Mouse (Mus musculus) T-helper 2 cell (primary cell): Measurements from ENCODE around the gene Eya2.
"Not testable (repeated sequence)": the region's sequence is repeated elsewhere in the genome, so short reads cannot be mapped to it uniquely, and the experiment has no call there.

Experiments used
- in situ Hi-C: fragments of 300-600 bp; cut with MboI, MseI; formaldehyde crosslinking; loops from one replicate; pipeline ENCODE4 v1.15.1; 2025; ENCODE audit warnings: high pct_unique_total_duplicates

The Eya2 gene

GRCm38 (mm10) chr2:165769375-165769948 lies 174.6 kb downstream of the Eya2 start:
- in situ Hi-C loops: no loop called here

DNA sequence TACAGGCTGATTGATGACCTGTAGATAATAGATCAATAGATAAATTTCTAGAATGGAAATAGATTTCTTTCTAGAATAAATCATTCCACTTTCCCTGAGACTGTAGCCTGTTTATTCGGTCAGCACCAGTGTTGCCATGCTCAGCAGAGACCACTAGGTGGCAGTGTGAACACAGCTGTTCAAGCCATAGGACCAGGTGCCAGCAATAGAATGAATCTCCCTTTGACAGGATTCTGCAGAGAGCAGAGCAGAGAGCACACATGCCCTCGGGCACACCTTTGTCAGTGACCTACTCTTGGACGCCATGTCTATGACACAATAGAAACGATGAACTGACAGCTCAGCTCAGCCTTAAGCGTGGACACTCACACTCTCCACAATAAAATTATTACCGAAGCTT lies 184.1 kb downstream of the Eya2 start:
- in situ Hi-C loops: no loop called here

DNA sequence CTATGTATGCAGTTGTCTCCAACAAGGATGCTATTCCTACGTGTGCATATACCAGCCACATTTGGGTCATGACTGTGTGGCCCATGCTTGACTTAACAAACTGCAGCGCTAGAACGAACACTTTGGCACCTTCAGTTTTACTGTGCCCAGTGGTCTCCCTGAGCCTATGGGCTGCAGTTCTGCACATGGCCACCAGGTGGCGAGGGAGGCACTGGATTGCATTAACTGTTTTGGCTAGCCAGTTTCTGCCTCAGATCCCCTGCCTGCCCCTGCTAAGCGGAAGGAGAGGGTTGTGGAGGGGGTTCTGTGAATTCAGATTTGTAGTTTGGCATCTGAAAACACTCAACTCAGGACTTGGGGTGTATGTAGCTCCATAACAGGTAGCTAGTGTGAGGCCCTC lies 187.5 kb downstream of the Eya2 start:
- in situ Hi-C loops: loop anchor here (10.0 kb wide), 1 partner anchor 1398 kb away; the partner anchor contains the start of gene Slpi

GRCm38 (mm10) chr2:165785312-165786036 lies 190.6 kb downstream of the Eya2 start:
- in situ Hi-C loops: loop anchor here (5.0 to 10.0 kb wide), 3 partner anchors 57 to 1401 kb away; partner anchors contain the start of genes Slpi and Zmynd8

DNA sequence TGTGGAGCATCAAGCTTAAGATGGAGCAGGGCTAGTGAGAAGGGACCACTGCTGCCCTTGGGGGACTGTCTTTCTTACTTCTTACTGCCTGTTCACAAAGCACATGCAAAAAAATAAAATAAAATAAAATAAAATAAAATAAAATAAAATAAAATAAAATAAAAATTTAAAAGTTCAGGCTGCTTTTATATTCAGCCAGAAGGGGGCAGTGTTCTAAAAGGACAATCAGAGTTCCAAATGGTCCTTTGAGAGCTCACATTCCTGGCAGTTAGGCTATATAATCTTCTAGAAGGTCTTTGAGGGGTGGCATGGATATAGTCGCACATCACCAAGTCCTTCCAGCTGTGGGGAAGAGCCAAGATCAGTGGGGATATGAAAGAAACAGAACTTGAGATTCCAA lies 191.6 kb downstream of the Eya2 start:
- in situ Hi-C loops: loop anchor here (5.0 to 10.0 kb wide), 3 partner anchors 56 to 1402 kb away; partner anchors contain the start of genes Slpi and Zmynd8

DNA sequence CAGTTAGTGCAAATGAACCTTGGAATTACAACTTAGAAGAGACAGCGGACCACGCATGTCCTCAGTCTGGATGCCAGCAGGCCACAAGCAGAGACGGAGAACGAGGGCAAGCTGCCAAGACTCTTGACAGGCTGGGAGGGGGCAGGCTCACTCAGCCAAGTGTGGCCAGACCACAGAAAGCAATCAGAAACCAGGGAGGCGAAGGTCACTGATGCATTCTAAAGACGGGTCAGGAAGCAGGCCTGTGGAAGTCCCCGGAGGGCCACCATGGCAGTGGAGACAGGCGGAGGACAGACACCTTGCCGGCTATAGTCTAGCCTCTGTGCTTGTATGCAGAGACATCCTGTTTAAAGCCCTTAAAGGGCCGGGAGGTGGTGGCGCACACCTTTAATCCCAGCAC lies 193.2 kb downstream of the Eya2 start:
- in situ Hi-C loops: loop anchor here (5.0 to 10.0 kb wide), 3 partner anchors 54 to 1403 kb away; partner anchors contain the start of genes Slpi and Zmynd8

GRCm38 (mm10) chr2:165788796-165789195 lies 194.0 kb downstream of the Eya2 start:
- in situ Hi-C loops: loop anchor here (5.0 to 10.0 kb wide), 3 partner anchors 54 to 1404 kb away; partner anchors contain the start of genes Slpi and Zmynd8

DNA sequence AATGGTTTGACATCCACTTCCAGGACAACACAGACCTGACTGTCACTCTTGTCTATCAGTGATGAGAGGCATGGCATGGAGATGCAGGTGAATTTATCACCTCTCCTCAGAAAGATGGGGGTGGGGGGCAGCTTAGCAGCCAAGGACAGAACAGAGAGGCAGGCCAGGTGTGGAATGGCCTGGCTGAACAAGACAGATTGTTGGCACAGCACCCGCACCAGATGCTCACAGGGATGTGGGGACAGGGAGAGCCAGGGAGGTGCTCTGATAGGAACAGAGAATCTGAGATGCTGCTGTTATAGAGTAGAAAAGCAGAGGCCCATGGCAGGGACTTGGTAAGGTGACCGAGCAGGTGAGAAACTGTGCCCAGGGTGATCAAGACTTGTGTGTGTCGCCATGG lies 194.8 kb downstream of the Eya2 start:
- in situ Hi-C loops: loop anchor here (5.0 to 10.0 kb wide), 3 partner anchors 53 to 1405 kb away; partner anchors contain the start of genes Slpi and Zmynd8

DNA sequence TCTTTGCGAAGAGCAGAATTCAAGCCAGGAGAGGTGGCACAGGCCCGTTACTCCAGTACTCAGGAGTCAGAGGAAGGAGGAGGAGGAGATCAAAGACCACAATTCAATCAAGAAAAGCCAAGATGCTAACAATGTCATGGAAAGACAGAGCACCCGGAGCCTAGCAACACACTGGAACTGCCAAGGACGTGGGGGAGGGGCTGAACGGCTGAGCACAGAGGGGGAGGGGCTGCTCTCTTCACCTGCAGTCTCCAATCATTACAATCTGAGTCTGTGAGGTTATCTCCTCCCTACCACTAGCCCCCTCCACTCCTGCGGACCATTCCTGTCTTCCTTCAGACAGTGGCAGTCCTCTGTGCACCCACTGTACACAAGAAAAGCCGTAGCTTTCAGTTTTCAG lies 196.2 kb downstream of the Eya2 start:
- in situ Hi-C loops: no loop called here

DNA sequence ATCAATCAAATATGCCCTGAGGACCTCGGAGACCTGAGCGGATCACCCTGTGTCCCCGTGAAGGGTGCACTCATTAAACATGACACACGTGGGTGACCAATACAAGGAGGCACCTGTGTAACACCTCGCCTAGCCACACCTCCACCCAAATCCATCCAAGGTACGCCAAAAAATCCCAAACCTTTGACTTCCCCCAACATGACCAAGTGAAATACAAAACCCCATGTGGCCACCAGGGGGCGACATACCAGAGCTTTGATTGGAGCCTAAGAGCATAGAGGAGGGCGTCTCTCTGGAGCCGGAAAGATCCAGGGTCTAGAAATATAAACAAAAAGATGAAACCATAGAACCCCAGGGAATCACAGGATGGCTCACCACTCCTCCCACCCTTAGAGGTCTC lies 196.8 kb downstream of the Eya2 start:
- in situ Hi-C loops: no loop called here

DNA sequence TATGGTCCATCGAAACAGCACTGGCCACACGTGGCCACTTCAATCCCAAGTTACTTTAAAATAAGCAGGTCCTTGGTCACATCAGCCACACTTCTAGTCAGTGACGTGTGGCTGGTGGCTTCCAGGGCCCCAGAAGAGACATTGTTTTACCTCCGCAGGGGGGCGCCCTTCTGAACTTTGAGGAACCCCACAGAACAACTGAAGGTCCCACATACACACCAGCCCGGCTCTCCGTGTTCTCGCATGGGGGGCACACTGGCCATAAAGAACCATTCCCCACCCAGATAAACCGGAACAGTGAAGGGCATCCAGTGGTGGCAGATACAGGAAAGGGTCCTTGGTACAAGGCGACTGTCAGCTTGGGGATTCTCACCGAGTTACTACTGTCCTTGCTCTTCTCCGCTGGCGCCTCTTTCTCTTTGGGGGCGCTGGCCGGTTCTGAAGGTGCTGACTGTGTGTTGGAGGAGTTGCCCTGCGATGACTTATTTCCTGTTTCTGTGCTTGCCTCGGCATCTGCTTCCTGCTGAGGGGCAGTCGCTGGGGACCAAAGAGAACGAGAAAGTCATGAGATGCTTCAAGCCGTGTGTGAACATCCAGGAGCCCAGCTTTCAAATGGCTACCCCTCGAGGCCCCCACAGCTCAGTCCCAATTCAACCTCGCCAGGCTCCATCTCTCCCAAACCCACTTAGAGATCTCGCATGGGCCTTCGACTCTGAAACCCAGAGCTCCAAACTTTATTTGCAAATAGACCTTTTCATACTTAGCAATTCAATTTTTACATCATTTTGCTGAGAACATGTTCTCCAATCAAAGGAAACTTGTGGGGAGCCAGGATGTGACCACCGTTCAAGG lies 197.8 kb downstream of the Eya2 start:
- in situ Hi-C loops: no loop called here

- in situ Hi-C loops: no loop called here
Measured at GRCm38 (mm10) chr2:165793283-165793638, 198.4 kb downstream of the Eya2 start.

- in situ Hi-C loops: no loop called here
Measured at GRCm38 (mm10) chr2:165797876-165798275, 203.0 kb downstream of the Eya2 start.

DNA sequence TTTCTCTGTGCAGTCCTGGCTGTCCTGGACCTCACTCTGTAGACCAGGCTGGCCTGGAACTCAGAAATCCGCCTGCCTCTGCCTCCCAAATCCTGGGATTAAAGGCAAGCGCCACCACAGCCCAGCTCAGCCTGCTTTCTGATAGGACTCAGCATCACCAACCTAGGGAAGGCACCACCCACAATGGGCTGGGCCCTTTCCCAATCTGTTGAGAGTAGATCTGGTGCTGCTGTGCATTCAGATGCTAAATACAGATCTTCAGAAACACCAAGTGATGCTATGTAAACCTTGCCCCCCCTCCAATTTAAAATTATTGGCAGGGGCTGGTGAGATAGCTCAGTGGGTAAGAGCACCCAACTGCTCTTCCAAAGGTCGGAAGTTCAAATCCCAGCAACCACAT lies 205.3 kb downstream of the Eya2 start:
- in situ Hi-C loops: not testable (repeated sequence)

GRCm38 (mm10) chr2:165808179-165808975 lies 213.5 kb downstream of the Eya2 start:
- in situ Hi-C loops: no loop called here

DNA sequence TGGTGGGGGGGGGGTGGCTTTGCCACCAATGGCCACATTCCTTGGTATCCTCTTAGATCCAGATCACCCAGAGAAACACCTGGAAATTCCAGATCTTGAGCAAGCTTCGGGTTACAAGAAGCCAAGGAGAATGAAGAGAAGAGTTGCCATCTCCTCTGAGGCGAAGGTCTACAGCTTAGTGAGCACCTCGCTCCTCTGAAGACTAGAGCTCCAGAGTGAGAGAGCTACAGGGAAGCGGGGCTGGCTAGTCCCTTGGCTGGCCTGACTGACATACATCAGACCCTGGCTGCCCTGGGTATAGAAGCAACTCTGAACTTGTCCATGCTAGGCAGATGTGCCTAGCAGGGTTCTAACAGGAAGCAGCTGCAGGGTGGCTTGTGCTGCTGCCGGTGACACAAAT lies 214.3 kb downstream of the Eya2 start:
- in situ Hi-C loops: no loop called here

DNA sequence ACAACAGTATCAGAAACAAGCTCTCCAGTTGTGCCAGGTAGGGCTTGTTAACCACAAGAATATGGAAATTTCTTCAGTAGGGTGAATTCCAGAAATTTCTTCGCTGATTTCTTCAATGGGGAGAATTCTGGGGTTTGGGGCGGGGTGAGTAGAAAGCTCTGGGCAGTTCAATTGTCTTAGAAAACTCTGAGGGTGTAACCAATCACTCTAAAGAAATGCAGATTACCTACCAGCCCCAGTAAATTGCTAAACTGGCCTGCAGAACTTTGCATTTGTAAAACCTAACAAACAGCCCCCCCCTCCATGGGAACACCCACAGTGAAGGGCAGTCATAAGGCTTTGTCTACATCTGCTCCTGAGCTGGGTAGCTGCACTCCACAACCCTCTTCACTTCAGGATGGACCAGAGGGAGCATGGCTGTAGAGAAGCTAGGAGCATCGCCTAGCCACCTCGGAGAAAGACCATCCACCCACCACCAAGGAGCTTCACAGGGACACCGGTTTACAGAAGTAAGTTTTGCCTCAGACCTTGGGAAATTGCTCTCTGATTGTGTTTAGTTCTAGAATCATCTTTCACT lies 215.2 kb downstream of the Eya2 start:
- in situ Hi-C loops: loop anchor here (10.0 kb wide), 1 partner anchor 235 kb away; no protein-coding TSS in a partner anchor

DNA sequence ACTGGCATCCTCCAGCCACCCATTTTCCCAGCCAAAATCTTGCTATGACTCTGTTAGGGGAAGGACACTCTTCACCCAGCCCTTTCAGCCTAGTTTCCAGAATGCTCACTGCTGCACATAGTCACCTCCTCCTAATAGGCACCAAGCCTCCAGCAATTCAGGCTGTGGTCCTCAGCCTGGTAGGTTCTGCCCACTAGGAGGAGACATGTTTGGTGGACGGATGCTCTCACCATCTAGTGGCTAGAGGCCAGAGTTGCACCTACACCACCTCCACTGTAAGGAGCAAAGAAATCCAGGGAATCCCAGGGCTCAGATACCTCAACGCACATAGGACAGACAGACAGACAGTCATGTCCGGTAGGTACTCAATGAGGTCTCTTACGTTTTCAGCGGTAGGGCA lies 216.7 kb downstream of the Eya2 start:
- in situ Hi-C loops: loop anchor here (10.0 kb wide), 1 partner anchor 233 kb away; no protein-coding TSS in a partner anchor

- in situ Hi-C loops: loop anchor here (10.0 kb wide), 1 partner anchor 232 kb away; no protein-coding TSS in a partner anchor
Measured at GRCm38 (mm10) chr2:165812889-165813288, 218.1 kb downstream of the Eya2 start.

- in situ Hi-C loops: loop anchor here (10.0 kb wide), 1 partner anchor 230 kb away; no protein-coding TSS in a partner anchor
Measured at GRCm38 (mm10) chr2:165815103-165815880, 220.5 kb downstream of the Eya2 start.
